Mouse (Mus musculus): ENCODE data around the gene Tob1.

The Tob1 gene

GRCm38 (mm10) chr11:94199771-94200170 is 11.5 kb upstream of the Tob1 start:
- no peak for DNase-seq

- no peak for DNase-seq
These were observed 10.8 kb upstream of the Tob1 start for GRCm38 (mm10) chr11:94200422-94200821.

- DNase-seq, result no peak
These were observed 9.1 kb upstream of the Tob1 start for GRCm38 (mm10) chr11:94202106-94202505.

- DNase-seq, result no peak
These were observed 8.2 kb upstream of the Tob1 start for GRCm38 (mm10) chr11:94203066-94203465.

- DNase-seq, result no peak
These were observed 4.7 kb upstream of the Tob1 start for GRCm38 (mm10) chr11:94206398-94207114.

- no peak for DNase-seq
These were observed 2.2 kb upstream of the Tob1 start for GRCm38 (mm10) chr11:94208811-94209675.

- no peak for DNase-seq
These were observed 1.5 kb upstream of the Tob1 start for GRCm38 (mm10) chr11:94209695-94210131.

- DNase-seq, result peak; percentile 97
These were observed 815 bp upstream of the Tob1 start for GRCm38 (mm10) chr11:94210191-94211086.

- DNase-seq, result peak; percentile 76
These were observed 616 bp downstream of the Tob1 start for GRCm38 (mm10) chr11:94211651-94212488.

GRCm38 (mm10) chr11:94212489-94212836 is 1.2 kb downstream of the Tob1 start:
- no peak for DNase-seq

GRCm38 (mm10) chr11:94212997-94213396 is 1.7 kb downstream of the Tob1 start:
- no peak for DNase-seq

GRCm38 (mm10) chr11:94213735-94214594 is 2.7 kb downstream of the Tob1 start:
- peak; percentile 24 for DNase-seq

GRCm38 (mm10) chr11:94215581-94215980 is 4.3 kb downstream of the Tob1 start:
- DNase-seq, result no peak

- no peak for DNase-seq
These were observed 5.0 kb downstream of the Tob1 start for GRCm38 (mm10) chr11:94216247-94216646.

GRCm38 (mm10) chr11:94221257-94221656 is 10.0 kb downstream of the Tob1 start:
- DNase-seq, result no peak

GRCm38 (mm10) chr11:94223531-94223930 is 12.3 kb downstream of the Tob1 start:
- no peak for DNase-seq

GRCm38 (mm10) chr11:94225985-94226384 is 14.7 kb downstream of the Tob1 start:
- DNase-seq, result peak; percentile 77

GRCm38 (mm10) chr11:94228416-94228815 is 17.2 kb downstream of the Tob1 start:
- no peak for DNase-seq

- no peak for DNase-seq
These were observed 18.1 kb downstream of the Tob1 start for GRCm38 (mm10) chr11:94229207-94229960.

- DNase-seq, result no peak
These were observed 19.0 kb downstream of the Tob1 start for GRCm38 (mm10) chr11:94230244-94230643.

Measured in kidney, adult 11 months (tissue).